ENCODE assay signal across 9 mouse cellular contexts in genomic region chr9:61111733-61112415, GRCm38 (mm10).
DNase-seq lines count a peak whose midpoint lies in the region; ATAC-seq and TF ChIP-seq lines count a peak whose summit lies in the region.
"Had no signal": no experiment of that assay in that cellular context is flagged by ENCODE, and none has a peak within 500 bp of the region (broad histone marks: within the 10 kb centered on the region; RNA-seq: fewer than 3 reads in every experiment).

No protein-coding gene starts in this region.

- ATAC-seq in hindbrain, embryonic 13.5 days (ENCODE audit: low FRiP score): peak; percentile 91

- peak overlapping the region; percentile 76 for H3K27ac ChIP-seq in hindbrain, embryonic 13.5 days
- H3K27ac ChIP-seq: liver, embryonic 15.5 days had no signal

- no peak for TF ChIP-seq CTCF in brain, embryonic 14.5 days (IDR thresholded peaks at IDR 0.05; ENCODE audit: borderline replicate concordance, extremely low read depth, insufficient read depth, insufficient read length)

- peak; percentile 35 for DNase-seq in adrenal gland, postnatal 10 days
- DNase-seq in adrenal gland, postnatal 25 days: no peak
- peak; percentile 97 for DNase-seq in brain, embryonic 14.5 days (ENCODE audit: low read depth)
- peak; percentile 76 for DNase-seq in mesoderm, embryonic 11.5 days (ENCODE audit: low read depth, low spot score)
- DNase-seq in thymus, postnatal 4 days: peak; percentile 77
- DNase-seq in cerebellum, adult 18-20 months: no peak
- no peak for DNase-seq in adrenal gland, postnatal 36 days

- H3K36me3 ChIP-seq in hindbrain, embryonic 13.5 days: no peaks in the 10 kb centered on the region
- H3K36me3 ChIP-seq: liver, embryonic 15.5 days had no signal

- peaks cover 8% of the 10 kb centered on the region for H3K27me3 ChIP-seq in hindbrain, embryonic 13.5 days
- H3K27me3 ChIP-seq: liver, embryonic 15.5 days had no signal

- H3K4me3 ChIP-seq in hindbrain, embryonic 13.5 days: no peak overlapping the region
- H3K4me3 ChIP-seq: liver, embryonic 15.5 days had no signal

- H3K9me3 ChIP-seq in hindbrain, embryonic 13.5 days: no peaks in the 10 kb centered on the region
- H3K9me3 ChIP-seq: liver, embryonic 15.5 days had no signal

- peaks cover 50% of the 10 kb centered on the region for H3K4me1 ChIP-seq in hindbrain, embryonic 13.5 days (replicated peaks)
- H3K4me1 ChIP-seq: liver, embryonic 15.5 days had no signal

- no peak for TF ChIP-seq POLR2A in brain, embryonic 14.5 days (IDR thresholded peaks at IDR 0.05; ENCODE audit: borderline replicate concordance, extremely low read depth, insufficient read depth, insufficient read length, poor library complexity, severe bottlenecking)

- H3K4me2 ChIP-seq in hindbrain, embryonic 13.5 days: peak overlapping the region; percentile 38
- H3K4me2 ChIP-seq: liver, embryonic 15.5 days had no signal

- 14% methylated on average over 19 of the region's 19 CpGs for WGBS in hindbrain, embryonic 13.5 days

- no peak overlapping the region for H3K9ac ChIP-seq in hindbrain, embryonic 13.5 days
- H3K9ac ChIP-seq: liver, embryonic 15.5 days had no signal

Comparison
In these comparisons a context has a peak if more than half of its experiments do, and no peak if none do; other contexts are left out.
1. DNase-seq: peak in adrenal gland, postnatal 10 days (single experiment), brain, embryonic 14.5 days (single experiment), mesoderm, embryonic 11.5 days (single experiment) and thymus, postnatal 4 days (single experiment); none in adrenal gland, postnatal 25 days (single experiment), cerebellum, adult 18-20 months (0 of 2) and adrenal gland, postnatal 36 days (0 of 2).